7 mouse cellular contexts compared by ENCODE assay signal in the genomic region with DNA sequence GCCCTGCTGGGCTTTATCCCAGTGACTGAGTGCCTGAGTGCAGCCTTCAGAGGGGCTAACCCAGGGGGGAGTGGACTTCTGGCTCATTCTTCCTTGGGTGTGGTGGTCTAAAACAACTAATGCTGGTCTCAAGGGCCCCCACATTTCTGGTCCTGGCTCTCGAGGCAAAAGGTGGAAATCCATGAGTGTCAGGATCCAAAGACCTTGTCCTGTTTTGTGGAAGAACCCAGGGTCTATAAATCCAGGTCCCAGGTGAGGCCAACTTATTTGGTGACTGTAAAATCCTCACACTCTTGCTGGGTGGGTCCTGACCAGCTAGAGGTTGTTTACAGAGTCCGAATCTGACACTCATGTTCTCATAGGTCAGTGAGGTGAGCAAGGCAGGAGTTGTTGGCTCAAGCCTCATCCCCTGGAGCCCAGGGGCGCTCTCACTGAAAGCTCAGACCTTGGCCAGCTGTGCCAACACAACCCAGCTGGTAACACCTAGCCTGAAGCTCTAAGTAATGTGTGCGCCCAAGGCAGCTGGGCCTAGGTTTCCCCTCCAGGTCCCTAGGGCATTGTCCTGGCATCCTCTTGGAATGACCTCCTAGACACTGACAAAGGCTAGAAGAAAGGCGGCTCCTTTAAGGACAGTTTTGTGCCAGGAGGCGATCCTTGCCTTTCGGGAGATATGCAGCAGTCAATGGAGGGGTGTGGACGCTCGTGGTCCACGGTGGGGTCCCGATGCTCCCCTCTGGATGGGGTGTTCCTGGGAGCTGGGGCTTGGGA. TPM values are rescaled to one million over a fixed set of nuclear protein-coding genes. Genes with fewer than 3 reads are reported as not detected.
DNase-seq lines count a peak whose midpoint lies in the region; ATAC-seq lines count a peak whose summit lies in the region.

No protein-coding gene starts in this region.

- H3K9me3 ChIP-seq in forebrain, embryonic 16.5 days (ENCODE audit: control insufficient read depth, low read length): no peaks in the 10 kb centered on the region
- H3K9me3 ChIP-seq in kidney, embryonic 15.5 days (replicated peaks): no peaks in the 10 kb centered on the region
- H3K9me3 ChIP-seq in midbrain, embryonic 16.5 days (replicated peaks; ENCODE audit: control insufficient read depth, low read length, poor library complexity, severe bottlenecking): no peaks in the 10 kb centered on the region

- intact Hi-C loops in left cerebral cortex, postnatal 4 days (cut with DNase I): no loop called here

- peak overlapping the region; percentile 14 for H3K4me2 ChIP-seq in forebrain, embryonic 16.5 days (ENCODE audit: low read length)
- H3K4me2 ChIP-seq in kidney, embryonic 15.5 days: peak overlapping the region; percentile 49
- peak overlapping the region; percentile 55 for H3K4me2 ChIP-seq in midbrain, embryonic 16.5 days (ENCODE audit: low read length)

- no peaks in the 10 kb centered on the region for H3K36me3 ChIP-seq in forebrain, embryonic 16.5 days (ENCODE audit: control insufficient read depth, insufficient read depth)
- H3K36me3 ChIP-seq in kidney, embryonic 15.5 days: no peaks in the 10 kb centered on the region
- H3K36me3 ChIP-seq in midbrain, embryonic 16.5 days (ENCODE audit: control insufficient read depth, insufficient read depth, low read length): no peaks in the 10 kb centered on the region

- H3K27ac ChIP-seq in forebrain, embryonic 16.5 days (ENCODE audit: low read length): no peak overlapping the region
- peak overlapping the region; percentile 96 for H3K27ac ChIP-seq in kidney, embryonic 15.5 days
- peak overlapping the region; percentile 65 for H3K27ac ChIP-seq in midbrain, embryonic 16.5 days (ENCODE audit: low read length)

- no peak for ATAC-seq in forebrain, embryonic 16.5 days
- 0 out of 2 replicates have a peak, but pooled peaks have one; percentile 4 for ATAC-seq in kidney, embryonic 15.5 days (replicated peaks; ENCODE audit: low FRiP score)
- no peak for ATAC-seq in midbrain, embryonic 16.5 days

- H3K4me3 ChIP-seq in forebrain, embryonic 16.5 days (replicated peaks; ENCODE audit: low read length): peak overlapping the region; percentile 17; the same call in 1 of the 2 replicates
- peak overlapping the region; percentile 11 for H3K4me3 ChIP-seq in kidney, embryonic 15.5 days (replicated peaks)
- H3K4me3 ChIP-seq in midbrain, embryonic 16.5 days (ENCODE audit: low read depth, low read length): peak overlapping the region; percentile 18

- peaks cover 52% of the 10 kb centered on the region for H3K4me1 ChIP-seq in forebrain, embryonic 16.5 days (replicated peaks; ENCODE audit: control insufficient read depth, insufficient read depth, low read length)
- H3K4me1 ChIP-seq in kidney, embryonic 15.5 days: peaks cover 99% of the 10 kb centered on the region
- H3K4me1 ChIP-seq in midbrain, embryonic 16.5 days (ENCODE audit: control insufficient read depth, insufficient read depth, low read length): peaks cover 67% of the 10 kb centered on the region

- WGBS in forebrain, embryonic 16.5 days: 40% methylated on average over 11 of the region's 11 CpGs
- 9% methylated on average over 11 of the region's 11 CpGs for WGBS in kidney, embryonic 15.5 days
- WGBS in midbrain, embryonic 16.5 days: 26% methylated on average over 11 of the region's 11 CpGs

- no peaks in the 10 kb centered on the region for H3K27me3 ChIP-seq in forebrain, embryonic 16.5 days (replicated peaks; ENCODE audit: control insufficient read depth, insufficient read depth, low read length)
- no peaks in the 10 kb centered on the region for H3K27me3 ChIP-seq in kidney, embryonic 15.5 days
- H3K27me3 ChIP-seq in midbrain, embryonic 16.5 days (ENCODE audit: control insufficient read depth, insufficient read depth, low read depth, low read length): no peaks in the 10 kb centered on the region

- H3K9ac ChIP-seq in forebrain, embryonic 16.5 days (replicated peaks; ENCODE audit: low read depth, low read length): peak overlapping the region; percentile 2
- peak overlapping the region; percentile 35 for H3K9ac ChIP-seq in kidney, embryonic 15.5 days
- H3K9ac ChIP-seq in midbrain, embryonic 16.5 days (ENCODE audit: low read depth, low read length): peak overlapping the region; percentile 47

- peak; percentile 44 for DNase-seq in testis, postnatal 10 days (ENCODE audit: low spot score)
- DNase-seq in testis, postnatal 14 days (ENCODE audit: low spot score): no peak
- no peak for DNase-seq in left cerebral cortex, postnatal 4 days
- DNase-seq in gastrocnemius, postnatal 25 days: no peak

RNA-seq across cellular contexts. Expression of a gene that starts 8.1 kb away (rescaled TPM):
- polyA plus RNA-seq in forebrain, embryonic 16.5 days (2015; fragmentation: Nextera tagmentation; extraction: Ambion mirVana): 14.5 and 14.8 TPM in 2 replicates
- polyA plus RNA-seq in kidney, embryonic 15.5 days (2015; fragmentation: Nextera tagmentation; extraction: Ambion mirVana): 11.8 and 14.1 TPM in 2 replicates
- polyA plus RNA-seq in midbrain, embryonic 16.5 days (2015; fragmentation: Nextera tagmentation; extraction: Ambion mirVana): 9.7 and 13.7 TPM in 2 replicates
- total RNA-seq in left cerebral cortex, postnatal 4 days (2021): 10 to 100 TPM; 36.5 to 39.5 TPM
- 1 to 10 TPM; 3.2 to 4.7 TPM for total RNA-seq in gastrocnemius, postnatal 25 days (2021)
